Mouse (Mus musculus): ENCODE results near the gene Gm5269. TPM values are rescaled to one million over a fixed set of nuclear protein-coding genes. Genes with fewer than 3 reads are reported as not detected.

Gene Gm5269
- polyA plus RNA-seq, 1 experiment from 2014 or later = not detected

- no peak for ATAC-seq (ENCODE audit: insufficient number of reproducible peaks, insufficient read depth, low FRiP score, low read depth)
- Histone ChIP-seq H3K4me1 (ENCODE audit: control insufficient read depth, insufficient read depth, low read length) (0 out of 2 replicates have a peak, but pooled peaks cover 2% of the 10 kb centered on the region), H3K27ac (ENCODE audit: low read length) (no peak overlapping the region), H3K27me3 (ENCODE audit: control insufficient read depth, insufficient read depth, low read length) (no peaks in the 10 kb centered on the region), H3K4me3 (ENCODE audit: low read depth, low read length) (no peak overlapping the region), H3K9ac (replicated peaks; ENCODE audit: low read depth, low read length) (no peak overlapping the region), H3K9me3 (ENCODE audit: control insufficient read depth, low read depth, low read length) (no peaks in the 10 kb centered on the region), H3K36me3 (ENCODE audit: control insufficient read depth, insufficient read depth, low read length) (no peaks in the 10 kb centered on the region), H3K4me2 (replicated peaks; ENCODE audit: low read depth, low read length) (no peak overlapping the region)
- 57% methylated on average over 2 of the region's 2 CpGs for WGBS
These were observed 14.4 kb downstream of the Gm5269 start for GRCm38 (mm10) chr1:45875640-45876039.

GRCm38 (mm10) chr1:45873250-45873649 is 16.8 kb downstream of the Gm5269 start:
- Histone ChIP-seq H3K4me3 (ENCODE audit: low read depth, low read length) (no peak overlapping the region), H3K27me3 (ENCODE audit: control insufficient read depth, insufficient read depth, low read length) (no peaks in the 10 kb centered on the region), H3K36me3 (ENCODE audit: control insufficient read depth, insufficient read depth, low read length) (no peaks in the 10 kb centered on the region), H3K27ac (ENCODE audit: low read length) (no peak overlapping the region), H3K4me2 (replicated peaks; ENCODE audit: low read depth, low read length) (no peak overlapping the region), H3K9ac (replicated peaks; ENCODE audit: low read depth, low read length) (no peak overlapping the region), H3K9me3 (ENCODE audit: control insufficient read depth, low read depth, low read length) (no peaks in the 10 kb centered on the region), H3K4me1 (ENCODE audit: control insufficient read depth, insufficient read depth, low read length) (peaks cover 6% of the 10 kb centered on the region; the same call in 1 of the 2 replicates)
- WGBS = 75% methylated on average over 2 of the region's 2 CpGs
- no peak for ATAC-seq (ENCODE audit: insufficient number of reproducible peaks, insufficient read depth, low FRiP score, low read depth)

GRCm38 (mm10) chr1:45868479-45869137 is 21.5 kb downstream of the Gm5269 start:
- Histone ChIP-seq H3K36me3 (ENCODE audit: control insufficient read depth, insufficient read depth, low read length) (no peaks in the 10 kb centered on the region), H3K9ac (replicated peaks; ENCODE audit: low read depth, low read length) (no peak overlapping the region), H3K4me3 (ENCODE audit: low read depth, low read length) (no peak overlapping the region), H3K27me3 (ENCODE audit: control insufficient read depth, insufficient read depth, low read length) (no peaks in the 10 kb centered on the region), H3K27ac (ENCODE audit: low read length) (peak overlapping the region; percentile 55), H3K4me1 (ENCODE audit: control insufficient read depth, insufficient read depth, low read length) (peaks cover 18% of the 10 kb centered on the region), H3K9me3 (ENCODE audit: control insufficient read depth, low read depth, low read length) (no peaks in the 10 kb centered on the region), H3K4me2 (replicated peaks; ENCODE audit: low read depth, low read length) (no peak overlapping the region)
- ATAC-seq (ENCODE audit: insufficient number of reproducible peaks, insufficient read depth, low FRiP score, low read depth) = no peak
- WGBS = 61% methylated on average over 3 of the region's 3 CpGs

- H3K4me2 ChIP-seq (replicated peaks; ENCODE audit: low read depth, low read length) = no peak overlapping the region
- peaks cover 18% of the 10 kb centered on the region for H3K4me1 ChIP-seq (ENCODE audit: control insufficient read depth, insufficient read depth, low read length)
- ATAC-seq (ENCODE audit: insufficient number of reproducible peaks, insufficient read depth, low FRiP score, low read depth) = peak; percentile 34; the same call in 1 of the 2 replicates
- no peak overlapping the region for H3K4me3 ChIP-seq (ENCODE audit: low read depth, low read length)
- no peaks in the 10 kb centered on the region for H3K36me3 ChIP-seq (ENCODE audit: control insufficient read depth, insufficient read depth, low read length)
- H3K27me3 ChIP-seq (ENCODE audit: control insufficient read depth, insufficient read depth, low read length) = no peaks in the 10 kb centered on the region
- H3K9ac ChIP-seq (replicated peaks; ENCODE audit: low read depth, low read length) = no peak overlapping the region
- peak overlapping the region; percentile 55; the same call in 1 of the 2 replicates for H3K27ac ChIP-seq (ENCODE audit: low read length)
- no peaks in the 10 kb centered on the region for H3K9me3 ChIP-seq (ENCODE audit: control insufficient read depth, low read depth, low read length)
- 31% methylated on average over 1 of the region's 1 CpGs for WGBS
These were observed 22.0 kb downstream of the Gm5269 start for GRCm38 (mm10) chr1:45868050-45868449.

GRCm38 (mm10) chr1:45866288-45867018 is 23.6 kb downstream of the Gm5269 start:
- Histone ChIP-seq H3K4me3 (ENCODE audit: low read depth, low read length) (no peak overlapping the region), H3K9me3 (ENCODE audit: control insufficient read depth, low read depth, low read length) (no peaks in the 10 kb centered on the region), H3K4me1 (ENCODE audit: control insufficient read depth, insufficient read depth, low read length) (peaks cover 18% of the 10 kb centered on the region), H3K27me3 (ENCODE audit: control insufficient read depth, insufficient read depth, low read length) (no peaks in the 10 kb centered on the region), H3K9ac (replicated peaks; ENCODE audit: low read depth, low read length) (no peak overlapping the region), H3K36me3 (ENCODE audit: control insufficient read depth, insufficient read depth, low read length) (no peaks in the 10 kb centered on the region), H3K4me2 (replicated peaks; ENCODE audit: low read depth, low read length) (no peak overlapping the region), H3K27ac (ENCODE audit: low read length) (no peak overlapping the region)
- 37% methylated on average over 3 of the region's 3 CpGs for WGBS
- ATAC-seq (ENCODE audit: insufficient number of reproducible peaks, insufficient read depth, low FRiP score, low read depth) = no peak

GRCm38 (mm10) chr1:45865727-45866126 is 24.3 kb downstream of the Gm5269 start:
- no peaks in the 10 kb centered on the region for H3K36me3 ChIP-seq (ENCODE audit: control insufficient read depth, insufficient read depth, low read length)
- peak overlapping the region; percentile 80; the same call in 1 of the 2 replicates for H3K27ac ChIP-seq (ENCODE audit: low read length)
- ATAC-seq (ENCODE audit: insufficient number of reproducible peaks, insufficient read depth, low FRiP score, low read depth) = no peak
- peaks cover 17% of the 10 kb centered on the region for H3K4me1 ChIP-seq (ENCODE audit: control insufficient read depth, insufficient read depth, low read length)
- no peaks in the 10 kb centered on the region for H3K27me3 ChIP-seq (ENCODE audit: control insufficient read depth, insufficient read depth, low read length)
- 51% methylated on average over 5 of the region's 5 CpGs for WGBS
- no peak overlapping the region for H3K4me3 ChIP-seq (ENCODE audit: low read depth, low read length)
- H3K4me2 ChIP-seq (replicated peaks; ENCODE audit: low read depth, low read length) = no peak overlapping the region
- H3K9ac ChIP-seq (replicated peaks; ENCODE audit: low read depth, low read length) = no peak overlapping the region
- no peaks in the 10 kb centered on the region for H3K9me3 ChIP-seq (ENCODE audit: control insufficient read depth, low read depth, low read length)

- Histone ChIP-seq H3K9me3 (ENCODE audit: control insufficient read depth, low read depth, low read length) (no peaks in the 10 kb centered on the region), H3K4me1 (ENCODE audit: control insufficient read depth, insufficient read depth, low read length) (peaks cover 17% of the 10 kb centered on the region), H3K4me3 (ENCODE audit: low read depth, low read length) (no peak overlapping the region), H3K36me3 (ENCODE audit: control insufficient read depth, insufficient read depth, low read length) (no peaks in the 10 kb centered on the region), H3K27ac (ENCODE audit: low read length) (peak overlapping the region; percentile 80; the same call in 1 of the 2 replicates), H3K27me3 (ENCODE audit: control insufficient read depth, insufficient read depth, low read length) (no peaks in the 10 kb centered on the region), H3K9ac (replicated peaks; ENCODE audit: low read depth, low read length) (no peak overlapping the region), H3K4me2 (replicated peaks; ENCODE audit: low read depth, low read length) (no peak overlapping the region)
- 3% methylated on average over 1 of the region's 1 CpGs for WGBS
- no peak for ATAC-seq (ENCODE audit: insufficient number of reproducible peaks, insufficient read depth, low FRiP score, low read depth)
These were observed 24.8 kb downstream of the Gm5269 start for GRCm38 (mm10) chr1:45865316-45865715.

- Histone ChIP-seq H3K4me2 (replicated peaks; ENCODE audit: low read depth, low read length) (no peak overlapping the region), H3K9ac (replicated peaks; ENCODE audit: low read depth, low read length) (no peak overlapping the region), H3K9me3 (ENCODE audit: control insufficient read depth, low read depth, low read length) (no peaks in the 10 kb centered on the region), H3K4me3 (ENCODE audit: low read depth, low read length) (no peak overlapping the region), H3K27me3 (ENCODE audit: control insufficient read depth, insufficient read depth, low read length) (no peaks in the 10 kb centered on the region), H3K27ac (ENCODE audit: low read length) (peak overlapping the region; percentile 87), H3K4me1 (ENCODE audit: control insufficient read depth, insufficient read depth, low read length) (peaks cover 20% of the 10 kb centered on the region), H3K36me3 (ENCODE audit: control insufficient read depth, insufficient read depth, low read length) (no peaks in the 10 kb centered on the region)
- 28% methylated on average over 4 of the region's 4 CpGs for WGBS
- peak; percentile 74 for ATAC-seq (ENCODE audit: insufficient number of reproducible peaks, insufficient read depth, low FRiP score, low read depth)
These were observed 25.5 kb downstream of the Gm5269 start for GRCm38 (mm10) chr1:45864564-45865014.
